Mouse (Mus musculus) central nervous system, embryonic 18 days (tissue): Measurements from ENCODE around the gene Olfr1339. TPM values are rescaled to one million over a fixed set of nuclear protein-coding genes. Genes with fewer than 3 reads are reported as not detected.

ENCODE experiments used
- polyA plus RNA-seq: library from polyadenylated mRNA; depleted of rRNA; stranded (reverse); fragments of >200 nt; gene quantifications from 2 replicates; pipeline ENCODE4 v1.2.3, GENCODE M21; 2012; rRNA removed

The Olfr1339 gene
- polyA plus RNA-seq = not detected in 2 replicates

GRCm38 (mm10) chr4:118731875-118732274 is at the start of gene Olfr1339:
Gene Olfr1339, plus strand, starts transcription at chr4:118732175.

GRCm38 (mm10) chr4:118692412-118692973 is 39.5 kb upstream of the Olfr1339 start, which contains the start of gene Olfr1342:
Gene Olfr1342, minus strand, starts transcription at chr4:118692756.

GRCm38 (mm10) chr4:118703223-118703622 is 28.8 kb upstream of the Olfr1339 start, which contains the start of gene Olfr1341:
Gene Olfr1341, plus strand, starts transcription at chr4:118703523.

GRCm38 (mm10) chr4:118719838-118720237 is 12.1 kb upstream of the Olfr1339 start, which contains the start of gene Olfr1340:
Gene Olfr1340, plus strand, starts transcription at chr4:118720138.

GRCm38 (mm10) chr4:118758637-118759036 is 26.7 kb downstream of the Olfr1339 start, which contains the start of gene Olfr1338:
Gene Olfr1338, minus strand, starts transcription at chr4:118758737.

GRCm38 (mm10) chr4:118782486-118782885 is 50.5 kb downstream of the Olfr1339 start, which contains the start of gene Olfr1337:
Gene Olfr1337, minus strand, starts transcription at chr4:118782586.

Other genes with a start within 250 kb of the Olfr1339 start
- 12.6 and 13.4 TPM in 2 replicates for gene Tie1, start 242.1 kb upstream of the Olfr1339 start, polyA plus RNA-seq
- 0.05 and 0.34 TPM in 2 replicates for gene 2610528J11Rik, start 205.2 kb upstream of the Olfr1339 start, polyA plus RNA-seq
- gene Tmem125, start 188.1 kb upstream of the Olfr1339 start, polyA plus RNA-seq = 0.45 and 0.92 TPM in 2 replicates
- gene Cfap57, start 111.4 kb upstream of the Olfr1339 start, polyA plus RNA-seq = 0.92 and 1.3 TPM in 2 replicates
- gene Ebna1bp2, start 111.4 kb upstream of the Olfr1339 start, polyA plus RNA-seq = 88.1 and 94.5 TPM in 2 replicates
- not detected in 2 replicates for gene Olfr62, start 73.2 kb upstream of the Olfr1339 start, polyA plus RNA-seq
- 0.01 and 0.08 TPM in 2 replicates for gene Olfr1342, start 39.4 kb upstream of the Olfr1339 start, polyA plus RNA-seq
- not detected in 2 replicates for gene Olfr1341, start 28.7 kb upstream of the Olfr1339 start, polyA plus RNA-seq
- not detected in 2 replicates for gene Olfr1340, start 12.0 kb upstream of the Olfr1339 start, polyA plus RNA-seq
- gene Olfr1338, start 26.6 kb downstream of the Olfr1339 start, polyA plus RNA-seq = not detected in 2 replicates
- gene Olfr1337, start 50.4 kb downstream of the Olfr1339 start, polyA plus RNA-seq = not detected in 2 replicates
- not detected in 2 replicates for gene Olfr1335, start 77.8 kb downstream of the Olfr1339 start, polyA plus RNA-seq
- gene Olfr1333, start 104.1 kb downstream of the Olfr1339 start, polyA plus RNA-seq = not detected in 2 replicates
- gene Olfr1331, start 132.5 kb downstream of the Olfr1339 start, polyA plus RNA-seq = not detected in 2 replicates
- gene Olfr1330, start 156.4 kb downstream of the Olfr1339 start, polyA plus RNA-seq = not detected in 2 replicates
- gene Olfr1329, start 185.3 kb downstream of the Olfr1339 start, polyA plus RNA-seq = not detected in 2 replicates
- gene Olfr1328, start 206.4 kb downstream of the Olfr1339 start, polyA plus RNA-seq = not detected in 2 replicates
- gene Lao1, start 229.4 kb downstream of the Olfr1339 start, polyA plus RNA-seq = 0.14 and 0.15 TPM in 2 replicates